Mouse (Mus musculus): ENCODE measurements around the gene Mt2. TPM values are rescaled to one million over a fixed set of nuclear protein-coding genes. Genes with fewer than 3 reads are reported as not detected.
A peak's percentile ranks its signal among the peaks of the same experiment; 100 is the strongest.
"Not testable (repeated sequence)": the region's sequence is repeated elsewhere in the genome, so short reads cannot be mapped to it uniquely, and the experiment has no call there.

The Mt2 gene
- polyA plus RNA-seq, 1 experiment: 340 TPM

GRCm38 (mm10) chr8:94136933-94137332 is 35.5 kb upstream of the Mt2 start, which contains the start of gene Mt4:
TSS of gene Mt4 (plus strand) at chr8:94137197.
- Histone ChIP-seq H3K4me3 (ENCODE audit: insufficient read depth, low read length) (no peak within 1 kb of the TSS), H3K4me1 (ENCODE audit: control insufficient read depth, insufficient read depth, low read length) (peaks cover 13% of the 10 kb centered on the region), H3K27ac (ENCODE audit: insufficient read depth, low read length) (no peak within 1 kb of the TSS)
- TF ChIP-seq CTCF (IDR thresholded peaks at IDR 0.05; ENCODE audit: borderline replicate concordance, insufficient read depth, low read length) (no peak), POLR2A (IDR thresholded peaks at IDR 0.05; ENCODE audit: low read depth, low read length) (no peak)

- no peak overlapping the region for H3K27ac ChIP-seq (ENCODE audit: insufficient read depth, low read length)
- H3K4me1 ChIP-seq (ENCODE audit: control insufficient read depth, insufficient read depth, low read length): peaks cover 6% of the 10 kb centered on the region
- no peak overlapping the region for H3K4me3 ChIP-seq (ENCODE audit: insufficient read depth, low read length)
- TF ChIP-seq CTCF (IDR thresholded peaks at IDR 0.05; ENCODE audit: borderline replicate concordance, insufficient read depth, low read length) (no peak), POLR2A (IDR thresholded peaks at IDR 0.05; ENCODE audit: low read depth, low read length) (no peak)
Measured at GRCm38 (mm10) chr8:94140266-94140795, 32.1 kb upstream of the Mt2 start.

DNA sequence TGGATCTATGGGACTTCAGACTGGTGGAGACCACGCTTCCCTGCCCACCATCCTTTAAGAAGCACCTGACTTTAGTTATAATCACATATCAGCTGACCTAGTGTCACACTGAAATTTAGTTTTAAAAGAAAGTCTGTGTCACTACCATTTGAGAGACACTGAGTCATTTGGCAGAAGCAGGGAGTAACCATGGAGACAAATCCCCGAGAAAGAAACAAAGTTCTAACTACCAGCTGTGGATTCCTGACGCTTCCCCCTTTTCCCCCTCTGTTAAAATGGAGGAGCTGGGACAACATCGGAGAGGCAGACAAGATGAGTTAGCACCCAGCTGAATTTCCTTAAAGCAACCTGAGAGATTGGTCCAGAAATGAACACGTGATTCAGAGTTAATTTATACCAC is 24.2 kb upstream of the Mt2 start:
- no peak for TF ChIP-seq POLR2A (IDR thresholded peaks at IDR 0.05; ENCODE audit: low read depth, low read length)
- TF ChIP-seq CTCF (IDR thresholded peaks at IDR 0.05; ENCODE audit: borderline replicate concordance, insufficient read depth, low read length): no peak
- H3K27ac ChIP-seq (ENCODE audit: insufficient read depth, low read length): no peak overlapping the region
- H3K4me3 ChIP-seq (ENCODE audit: insufficient read depth, low read length): no peak overlapping the region
- H3K4me1 ChIP-seq (ENCODE audit: control insufficient read depth, insufficient read depth, low read length): peaks cover 4% of the 10 kb centered on the region; the same call in 1 of the 2 replicates

GRCm38 (mm10) chr8:94150925-94151324 is 21.5 kb upstream of the Mt2 start:
- peaks cover 4% of the 10 kb centered on the region; the same call in 1 of the 2 replicates for H3K4me1 ChIP-seq (ENCODE audit: control insufficient read depth, insufficient read depth, low read length)
- H3K27ac ChIP-seq (ENCODE audit: insufficient read depth, low read length): no peak overlapping the region
- H3K4me3 ChIP-seq (ENCODE audit: insufficient read depth, low read length): no peak overlapping the region
- TF ChIP-seq POLR2A (IDR thresholded peaks at IDR 0.05; ENCODE audit: low read depth, low read length) (no peak), CTCF (IDR thresholded peaks at IDR 0.05; ENCODE audit: borderline replicate concordance, insufficient read depth, low read length) (no peak)

GRCm38 (mm10) chr8:94152513-94153300 is 19.8 kb upstream of the Mt2 start, which contains the start of gene Mt3:
TSS of gene Mt3 (plus strand) at chr8:94152607.
- no peak within 1 kb of the TSS for H3K27ac ChIP-seq (ENCODE audit: insufficient read depth, low read length)
- H3K4me3 ChIP-seq (ENCODE audit: insufficient read depth, low read length): no peak within 1 kb of the TSS
- TF ChIP-seq POLR2A (IDR thresholded peaks at IDR 0.05; ENCODE audit: low read depth, low read length) (no peak), CTCF (IDR thresholded peaks at IDR 0.05; ENCODE audit: borderline replicate concordance, insufficient read depth, low read length) (0 out of 2 replicates have a peak, but pooled peaks have one; percentile 17)
- peaks cover 4% of the 10 kb centered on the region; the same call in 1 of the 2 replicates for H3K4me1 ChIP-seq (ENCODE audit: control insufficient read depth, insufficient read depth, low read length)

- Histone ChIP-seq H3K4me3 (ENCODE audit: insufficient read depth, low read length) (no peak overlapping the region), H3K4me1 (ENCODE audit: control insufficient read depth, insufficient read depth, low read length) (peaks cover 2% of the 10 kb centered on the region; the same call in 1 of the 2 replicates), H3K27ac (ENCODE audit: insufficient read depth, low read length) (no peak overlapping the region)
- TF ChIP-seq POLR2A (IDR thresholded peaks at IDR 0.05; ENCODE audit: low read depth, low read length): no peak
- TF ChIP-seq CTCF (IDR thresholded peaks at IDR 0.05; ENCODE audit: borderline replicate concordance, insufficient read depth, low read length): no peak
Measured at GRCm38 (mm10) chr8:94153451-94153850, 19.0 kb upstream of the Mt2 start.

- H3K4me3 ChIP-seq (ENCODE audit: insufficient read depth, low read length): no peak overlapping the region
- H3K27ac ChIP-seq (ENCODE audit: insufficient read depth, low read length): no peak overlapping the region
Measured at GRCm38 (mm10) chr8:94154537-94154936, 17.9 kb upstream of the Mt2 start.

GRCm38 (mm10) chr8:94156092-94156491 is 16.4 kb upstream of the Mt2 start:
- Histone ChIP-seq H3K27ac (ENCODE audit: insufficient read depth, low read length) (no peak overlapping the region), H3K4me3 (ENCODE audit: insufficient read depth, low read length) (no peak overlapping the region), H3K4me1 (ENCODE audit: control insufficient read depth, insufficient read depth, low read length) (no peaks in the 10 kb centered on the region)
- TF ChIP-seq POLR2A (IDR thresholded peaks at IDR 0.05; ENCODE audit: low read depth, low read length): no peak

More at GRCm38 (mm10) chr8:94154537-94154936, 17.9 kb upstream of the Mt2 start:
- H3K4me1 ChIP-seq (ENCODE audit: control insufficient read depth, insufficient read depth, low read length): no peaks in the 10 kb centered on the region
- no peak for TF ChIP-seq CTCF (IDR thresholded peaks at IDR 0.05; ENCODE audit: borderline replicate concordance, insufficient read depth, low read length)
- no peak for TF ChIP-seq POLR2A (IDR thresholded peaks at IDR 0.05; ENCODE audit: low read depth, low read length)

- not testable (repeated sequence) for H3K4me3 ChIP-seq (ENCODE audit: insufficient read depth, low read length); H3K4me1 ChIP-seq (ENCODE audit: control insufficient read depth, insufficient read depth, low read length); H3K27ac ChIP-seq (ENCODE audit: insufficient read depth, low read length)
Measured at GRCm38 (mm10) chr8:94165772-94166171, 6.7 kb upstream of the Mt2 start.

DNA sequence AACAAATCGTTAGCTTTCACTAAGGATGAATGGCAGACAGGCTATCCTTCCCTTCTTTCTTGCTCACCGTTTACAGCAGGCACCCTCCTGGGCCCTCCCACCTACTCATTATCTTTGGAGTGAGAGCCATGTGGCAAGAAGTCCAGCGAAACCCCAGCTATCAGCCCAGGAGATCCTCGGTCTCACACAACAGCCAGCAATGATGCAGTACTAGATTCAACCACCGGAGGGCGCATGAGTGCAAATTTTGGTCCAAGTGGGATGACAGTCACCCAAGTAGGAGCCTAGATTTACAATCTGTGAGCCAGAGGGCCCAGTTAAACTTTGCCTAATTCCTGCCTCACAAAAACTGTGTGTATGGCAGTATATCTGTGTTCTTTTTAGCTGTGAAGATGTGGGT is 5.2 kb upstream of the Mt2 start:
- Histone ChIP-seq H3K4me1 (ENCODE audit: control insufficient read depth, insufficient read depth, low read length) (peaks cover 8% of the 10 kb centered on the region; the same call in 1 of the 2 replicates), H3K4me3 (ENCODE audit: insufficient read depth, low read length) (no peak overlapping the region), H3K27ac (ENCODE audit: insufficient read depth, low read length) (no peak overlapping the region)
- no peak for TF ChIP-seq POLR2A (IDR thresholded peaks at IDR 0.05; ENCODE audit: low read depth, low read length)
- TF ChIP-seq CTCF (IDR thresholded peaks at IDR 0.05; ENCODE audit: borderline replicate concordance, insufficient read depth, low read length): peak; percentile 68

All from embryonic fibroblast, embryonic 13.5 days (primary cell).